Mouse (Mus musculus) small intestine, adult 2 months (tissue): Measurements from ENCODE around the gene Zfp148. TPM values are rescaled to one million over a fixed set of nuclear protein-coding genes. Genes with fewer than 3 reads are reported as not detected.
A peak's percentile ranks its signal among the peaks of the same experiment; 100 is the strongest.
"Not testable (repeated sequence)": the region's sequence is repeated elsewhere in the genome, so short reads cannot be mapped to it uniquely, and the experiment has no call there.

ENCODE experiments used
- H3K27ac ChIP-seq: fragments of 200-500 bp; 2 replicates; pipeline ENCODE4 v1.5.1; 2012; ENCODE audit warnings: low read depth, low read length, control low read depth, inconsistent platforms; ENCODE audit not compliant: insufficient read depth
- H3K27me3 ChIP-seq: fragments of 200-500 bp; 2 replicates; pipeline ENCODE4 v1.6.1; 2012; ENCODE audit warnings: mild to moderate bottlenecking, moderate library complexity, low read length, inconsistent platforms; ENCODE audit not compliant: control insufficient read depth, insufficient read depth
- H3K36me3 ChIP-seq: fragments of 200-500 bp; 2 replicates; pipeline ENCODE4 v1.6.1; 2012; ENCODE audit warnings: mild to moderate bottlenecking, low read length, control low read depth, inconsistent platforms; ENCODE audit not compliant: control insufficient read depth, insufficient read depth
- H3K4me1 ChIP-seq: fragments of 200-500 bp; 2 replicates; pipeline ENCODE4 v1.6.1; 2012; ENCODE audit warnings: low read length, inconsistent platforms, mixed read lengths; ENCODE audit not compliant: control insufficient read depth, insufficient read depth, insufficient read length
- H3K4me3 ChIP-seq: fragments of 200-500 bp; 2 replicates; pipeline ENCODE4 v1.5.1; 2012; ENCODE audit warnings: low read depth, mild to moderate bottlenecking, control low read depth, inconsistent platforms, low read length, moderate library complexity
- CTCF ChIP-seq: fragments of 200-500 bp; IDR thresholded peaks from 2 replicates; pipeline ENCODE4 v1.5.1; 2012; ENCODE audit warnings: low read depth, mild to moderate bottlenecking, control low read depth, inconsistent platforms, low read length, moderate library complexity, mixed read lengths; ENCODE audit not compliant: insufficient replicate concordance, insufficient read length; ENCODE audit errors: extremely low read depth
- POLR2A ChIP-seq: fragments of 200-500 bp; IDR thresholded peaks from 2 replicates; pipeline ENCODE4 v1.6.1; 2012; ENCODE audit warnings: low read depth, mild to moderate bottlenecking, control low read depth, inconsistent platforms, low read length, moderate library complexity
- WGBS: fragments of 180-500 bp; shearing (Covaris S2); methylation state at CpG from one replicate; pipeline ENCODE4 v1.1.7; 2018; 5-methylcytosine and 5-hydroxymethylcytosine counted together
- polyA plus RNA-seq: library from polyadenylated mRNA; depleted of rRNA; stranded (reverse); fragments of >200 nt; gene quantifications from 2 replicates; pipeline ENCODE4 v1.2.3, GENCODE M21; 2012; rRNA removed

Zfp148 gene
- 1.5 and 4.0 TPM in 2 replicates for polyA plus RNA-seq

DNA sequence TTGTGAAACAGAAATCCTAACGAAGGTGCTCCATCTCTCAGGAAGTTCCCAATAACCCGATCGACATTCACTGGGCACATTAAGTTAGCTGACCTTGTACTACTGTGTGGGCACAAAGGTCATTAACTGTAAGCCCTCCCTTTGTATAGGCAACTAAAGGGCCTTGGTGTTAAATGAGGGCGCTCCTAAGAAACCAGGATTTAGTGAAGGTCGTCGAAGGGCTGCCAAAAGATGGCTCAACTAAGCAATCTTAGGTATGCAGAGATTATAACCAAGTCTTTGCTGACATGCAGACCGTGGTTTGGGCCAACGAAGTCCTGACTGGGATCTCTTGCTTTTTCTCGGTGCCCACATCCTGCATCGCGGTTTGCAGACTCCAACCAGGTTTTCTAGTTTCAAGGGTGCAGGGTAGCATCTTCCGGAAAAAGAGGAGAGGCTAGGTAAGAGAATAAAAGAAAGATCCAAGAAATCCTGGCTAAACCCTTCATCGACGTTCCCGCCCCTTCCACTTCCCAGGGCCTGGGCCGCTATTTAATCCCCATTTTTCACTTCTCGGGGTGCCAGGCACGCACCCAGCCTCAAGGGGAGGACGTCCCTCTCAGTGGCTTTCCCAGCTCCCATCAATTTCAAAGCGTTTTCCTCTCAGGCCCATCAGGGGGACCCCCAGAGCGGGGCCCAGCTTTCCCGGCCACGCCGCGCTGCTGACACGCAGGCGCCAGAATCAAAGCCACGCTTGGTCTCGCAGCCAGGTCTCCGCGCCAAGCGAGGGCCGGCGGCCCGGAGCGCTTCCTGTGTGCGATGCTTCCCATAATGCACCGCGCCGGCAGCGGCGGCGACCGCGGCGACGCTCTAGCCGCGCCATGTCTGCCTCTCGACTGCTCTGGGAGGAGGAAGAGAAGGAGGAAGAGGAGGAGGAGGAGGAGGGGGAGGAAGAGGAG is at the start of gene Zfp148:
TSS of gene Zfp148 (plus strand) at position 893 of the 938 bp plus-strand sequence.
- H3K27ac ChIP-seq: peak within 1 kb of the TSS; percentile 85
- 1% methylated on average over 50 of the region's 50 CpGs for WGBS
- H3K4me3 ChIP-seq: peak within 1 kb of the TSS; percentile 92
- H3K4me1 ChIP-seq, H3K36me3 ChIP-seq, H3K27me3 ChIP-seq: not testable (repeated sequence)
- peak; percentile 8; the same call in 1 of the 2 replicates for TF ChIP-seq CTCF
- peak; percentile 80; the same call in 1 of the 2 replicates for TF ChIP-seq POLR2A

DNA sequence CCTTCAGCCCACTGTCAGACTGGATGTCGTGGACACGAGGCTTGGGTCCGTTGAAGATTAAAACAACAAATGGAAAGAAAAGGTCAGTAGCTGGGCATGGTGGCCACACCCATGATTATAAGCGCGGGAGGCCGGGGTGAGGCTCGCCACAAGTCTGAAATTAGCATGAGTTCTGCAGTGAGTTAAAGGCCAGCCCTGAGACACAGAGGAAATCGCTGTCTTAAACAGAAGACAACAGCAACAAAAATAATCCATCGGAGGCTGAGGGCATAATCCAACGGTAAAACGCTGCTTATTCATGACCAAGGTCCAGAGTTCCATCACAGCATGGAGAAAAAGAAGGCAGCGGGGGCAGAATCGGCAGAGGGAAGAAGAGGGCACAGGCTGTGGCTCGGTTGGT is 47.6 kb upstream of the Zfp148 start:
- TF ChIP-seq POLR2A: no peak
- TF ChIP-seq CTCF: no peak
- Histone ChIP-seq H3K27me3 (no peaks in the 10 kb centered on the region), H3K27ac (no peak overlapping the region), H3K4me1 (no peaks in the 10 kb centered on the region; the same call in 1 of the 2 replicates), H3K4me3 (no peak overlapping the region), H3K36me3 (no peaks in the 10 kb centered on the region)
- WGBS: 68% methylated on average over 14 of the region's 14 CpGs

DNA sequence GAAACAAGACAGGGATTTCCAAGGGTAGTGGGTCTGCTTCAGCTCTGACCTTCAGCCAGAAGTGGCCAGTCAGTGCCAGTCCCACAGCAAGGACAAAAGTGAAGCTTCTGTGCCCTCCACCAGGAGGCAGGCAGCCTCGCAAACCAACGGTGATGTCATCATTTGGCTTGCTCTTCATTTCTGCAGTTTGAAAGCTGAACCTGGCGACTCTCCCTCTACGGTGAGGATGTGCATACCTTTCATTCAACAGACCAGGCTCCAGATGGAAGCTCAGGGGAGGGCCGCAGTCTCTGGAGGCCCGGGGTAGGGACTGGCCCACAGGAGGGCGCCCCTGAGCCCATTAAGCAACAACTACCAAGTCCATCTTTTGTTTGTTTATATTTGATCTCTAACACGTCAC is 43.5 kb upstream of the Zfp148 start:
- H3K36me3 ChIP-seq: no peaks in the 10 kb centered on the region
- H3K27ac ChIP-seq: no peak overlapping the region
- no peaks in the 10 kb centered on the region for H3K27me3 ChIP-seq
- under 1% methylated on average over 8 of the region's 8 CpGs for WGBS
- H3K4me3 ChIP-seq: peak overlapping the region; percentile 4; the same call in 1 of the 2 replicates
- no peaks in the 10 kb centered on the region; the same call in 1 of the 2 replicates for H3K4me1 ChIP-seq
- TF ChIP-seq POLR2A (no peak), CTCF (peak; percentile 81; the same call in 1 of the 2 replicates)

DNA sequence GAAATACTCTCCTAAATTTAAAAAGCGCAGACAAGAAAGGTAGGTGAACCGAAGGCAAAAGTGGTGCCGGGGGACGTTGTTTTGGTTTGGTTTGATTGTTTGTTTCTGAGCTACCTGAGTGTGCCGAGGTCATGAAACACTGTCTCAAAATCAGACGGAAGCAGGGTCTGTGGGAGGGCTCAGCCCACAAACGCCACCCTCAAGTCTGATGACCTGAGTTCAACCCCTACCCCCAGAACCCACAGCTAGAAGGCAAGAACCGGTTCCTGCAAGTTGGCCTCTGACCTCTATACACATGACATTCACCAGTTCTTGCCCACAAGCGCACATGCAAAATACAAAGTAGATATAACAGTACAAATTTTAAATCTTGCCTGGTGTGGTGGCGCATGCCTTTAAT is 43.0 kb upstream of the Zfp148 start:
- H3K27ac ChIP-seq: no peak overlapping the region
- peak overlapping the region; percentile 36 for H3K4me3 ChIP-seq
- TF ChIP-seq CTCF (no peak), POLR2A (no peak)
- no peaks in the 10 kb centered on the region for H3K36me3 ChIP-seq
- 63% methylated on average over 10 of the region's 10 CpGs for WGBS
- no peaks in the 10 kb centered on the region for H3K27me3 ChIP-seq
- H3K4me1 ChIP-seq: no peaks in the 10 kb centered on the region; the same call in 1 of the 2 replicates

DNA sequence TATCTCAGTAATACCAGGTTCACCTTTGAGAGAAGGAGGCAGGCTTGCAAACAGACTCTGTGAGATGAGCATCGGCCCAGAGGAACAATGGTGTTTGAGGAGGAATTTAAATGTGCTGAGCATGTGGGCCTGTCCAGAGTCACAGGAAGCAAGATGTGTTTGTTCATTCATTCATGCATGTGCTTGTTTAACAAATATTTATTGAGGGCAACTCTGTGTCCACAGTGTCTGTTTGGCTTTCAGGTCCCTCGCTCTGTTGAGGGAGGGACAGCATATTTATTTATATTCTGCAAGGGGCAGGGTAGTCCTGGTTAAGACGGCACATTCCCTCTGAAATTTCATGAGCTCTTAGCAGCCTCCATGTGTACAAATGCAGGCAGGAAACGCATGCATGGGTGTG is 42.1 kb upstream of the Zfp148 start:
- Histone ChIP-seq H3K27ac (no peak overlapping the region), H3K4me1 (no peaks in the 10 kb centered on the region; the same call in none of the 2 replicates), H3K36me3 (no peaks in the 10 kb centered on the region), H3K27me3 (no peaks in the 10 kb centered on the region), H3K4me3 (no peak overlapping the region)
- WGBS: 74% methylated on average over 4 of the region's 4 CpGs
- no peak for TF ChIP-seq POLR2A
- TF ChIP-seq CTCF: no peak

DNA sequence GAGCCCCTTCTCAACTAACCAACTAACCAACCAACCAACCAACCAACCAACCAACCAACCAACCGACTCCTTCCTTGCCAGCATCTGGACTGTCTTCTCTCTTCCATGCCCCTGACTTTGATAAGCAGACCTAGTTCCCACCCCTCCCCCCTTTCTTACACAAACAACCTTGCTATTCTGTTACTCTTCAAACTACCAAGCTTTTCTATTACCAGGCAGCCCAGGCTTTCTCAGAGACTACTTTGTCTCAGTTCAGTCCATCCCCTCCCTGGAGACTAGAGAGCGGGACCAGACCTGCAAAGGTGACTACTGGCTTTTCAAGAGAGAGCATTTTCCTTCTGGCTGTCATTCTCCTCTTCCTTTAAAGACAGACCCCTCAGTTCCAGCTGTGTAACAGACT is 41.2 kb upstream of the Zfp148 start:
- no peaks in the 10 kb centered on the region for H3K27me3 ChIP-seq
- H3K36me3 ChIP-seq: no peaks in the 10 kb centered on the region
- H3K27ac ChIP-seq: no peak overlapping the region
- 79% methylated on average over 2 of the region's 2 CpGs for WGBS
- TF ChIP-seq POLR2A (no peak), CTCF (no peak)
- no peak overlapping the region for H3K4me3 ChIP-seq
- no peaks in the 10 kb centered on the region; the same call in none of the 2 replicates for H3K4me1 ChIP-seq

DNA sequence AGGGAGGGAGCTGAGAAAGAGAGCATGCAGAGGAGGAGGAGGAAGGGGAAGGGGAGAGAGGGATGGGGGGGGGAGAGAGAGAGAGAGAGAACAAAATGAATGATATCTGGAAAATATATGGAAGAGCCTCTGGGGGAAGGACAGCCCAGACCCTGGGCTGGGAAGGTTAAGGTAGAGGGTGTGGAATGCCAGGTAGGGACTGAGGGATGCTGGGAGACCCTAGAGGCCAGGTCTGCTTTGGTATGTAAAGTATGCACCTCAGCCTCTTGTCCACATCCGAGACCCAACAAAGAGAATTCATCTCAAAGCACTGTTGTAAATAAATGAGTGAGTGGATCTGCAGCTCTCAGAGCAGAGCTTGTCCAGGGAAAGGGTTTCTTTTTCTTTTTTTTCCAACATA is 38.3 kb upstream of the Zfp148 start:
- Histone ChIP-seq H3K36me3 (no peaks in the 10 kb centered on the region), H3K27ac (no peak overlapping the region), H3K4me3 (no peak overlapping the region), H3K27me3 (no peaks in the 10 kb centered on the region), H3K4me1 (peaks cover 2% of the 10 kb centered on the region)
- TF ChIP-seq POLR2A (no peak), CTCF (no peak)
- WGBS: 69% methylated on average over 1 of the region's 1 CpGs
